Mouse (Mus musculus) forebrain, embryonic 12.5 days (tissue): ENCODE results near the gene Snrnp40. TPM values are rescaled to one million over a fixed set of nuclear protein-coding genes. Genes with fewer than 3 reads are reported as not detected.

ENCODE experiments used
- ATAC-seq: fragments of 200-750 bp; cut with Nextera tagmentation; 2 replicates; pipeline ENCODE4 v1.8.0; 2017; ENCODE audit warnings: moderate TSS enrichment; ENCODE audit not compliant: low FRiP score
- H3K27ac ChIP-seq: fragments of 300-500 bp; sonication (generic); 2 replicates; pipeline ENCODE4 v1.5.1; 2016; ENCODE audit warnings: mild to moderate bottlenecking
- H3K27me3 ChIP-seq: fragments of 300-500 bp; sonication (generic); 2 replicates; pipeline ENCODE4 v1.6.1; 2016; ENCODE audit warnings: mild to moderate bottlenecking
- H3K36me3 ChIP-seq: fragments of 300-500 bp; sonication (generic); replicated peaks from 2 replicates; pipeline ENCODE4 v1.6.1; 2016; ENCODE audit warnings: mild to moderate bottlenecking
- H3K4me1 ChIP-seq: fragments of 300-500 bp; sonication (generic); 2 replicates; pipeline ENCODE4 v1.6.1; 2016
- H3K4me2 ChIP-seq: fragments of 300-500 bp; sonication (generic); 2 replicates; pipeline ENCODE4 v1.6.1; 2016; ENCODE audit warnings: mild to moderate bottlenecking, moderate library complexity
- H3K4me3 ChIP-seq: fragments of 300-500 bp; sonication (generic); replicated peaks from 2 replicates; pipeline ENCODE4 v1.5.1; 2016; ENCODE audit warnings: mild to moderate bottlenecking
- H3K9ac ChIP-seq: fragments of 300-500 bp; sonication (generic); 2 replicates; pipeline ENCODE4 v1.6.1; 2016; ENCODE audit warnings: mild to moderate bottlenecking
- H3K9me3 ChIP-seq: fragments of 300-500 bp; sonication (generic); 2 replicates; pipeline ENCODE4 v1.6.1; 2016
- WGBS: fragments of 180-500 bp; shearing (Covaris S2); methylation state at CpG from one replicate; pipeline ENCODE4 v1.1.7; 2016; 5-methylcytosine and 5-hydroxymethylcytosine counted together
- polyA plus RNA-seq: library from polyadenylated mRNA; unstranded; fragments of >200 nt; fragmentation: Nextera tagmentation; extraction: Ambion mirVana; gene quantifications from 2 replicates; pipeline ENCODE4 v1.2.1, GENCODE M21; 2016

Snrnp40 gene
- polyA plus RNA-seq, 1 experiment from 2014 or later, result 203 TPM

DNA sequence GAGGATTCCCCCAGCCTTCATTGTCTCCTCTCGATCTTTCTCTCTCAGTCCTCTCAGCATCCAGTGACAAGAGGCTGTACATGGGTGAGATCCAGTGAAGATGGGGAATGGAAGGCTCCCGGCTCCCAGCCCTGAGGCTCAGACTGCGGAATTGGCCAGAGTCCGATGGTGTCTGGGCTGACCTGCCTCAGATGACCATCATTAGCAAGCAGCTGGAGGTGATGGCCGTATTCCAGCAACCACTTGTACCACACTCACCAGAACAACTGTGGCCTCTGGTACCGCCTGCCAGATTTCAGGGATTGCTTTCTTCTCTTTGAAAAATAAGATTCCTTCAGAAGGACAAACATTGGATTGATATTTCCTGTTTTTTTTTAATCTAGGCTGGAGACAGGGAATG, 29.6 kb downstream of the Snrnp40 start:
- WGBS, result 80% methylated on average over 6 of the region's 6 CpGs
- H3K9me3 ChIP-seq, result no peaks in the 10 kb centered on the region
- H3K27ac ChIP-seq, result peak overlapping the region; percentile 36; the same call in 1 of the 2 replicates
- H3K36me3 ChIP-seq, result peaks cover 58% of the 10 kb centered on the region
- H3K27me3 ChIP-seq, result no peaks in the 10 kb centered on the region
- 0 out of 2 replicates have a peak, but pooled peaks cover 3% of the 10 kb centered on the region for H3K4me1 ChIP-seq
- H3K4me2 ChIP-seq, result no peak overlapping the region
- no peak overlapping the region for H3K9ac ChIP-seq
- no peak for ATAC-seq
- no peak overlapping the region for H3K4me3 ChIP-seq

DNA sequence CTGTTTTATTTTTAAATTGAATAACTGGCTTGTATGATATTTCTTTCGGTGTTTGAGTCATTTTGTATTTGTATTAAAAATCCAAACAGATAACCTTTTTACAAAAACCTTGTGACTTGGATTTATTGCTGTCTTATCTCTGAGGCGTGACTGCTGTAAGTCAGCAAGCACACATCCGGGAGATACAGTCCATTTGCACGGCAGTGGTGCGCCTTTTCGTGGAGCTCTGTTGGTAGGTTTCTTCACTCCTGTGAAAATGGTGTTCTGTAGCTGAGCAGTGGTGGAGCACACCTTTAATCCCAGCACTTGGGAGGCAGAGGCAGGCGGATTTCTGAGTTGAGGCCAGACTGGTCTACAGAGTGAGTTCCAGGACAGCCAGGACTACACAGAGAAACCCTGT, 30.0 kb downstream of the Snrnp40 start:
- no peaks in the 10 kb centered on the region for H3K27me3 ChIP-seq
- no peaks in the 10 kb centered on the region for H3K9me3 ChIP-seq
- H3K9ac ChIP-seq, result no peak overlapping the region
- WGBS, result 94% methylated on average over 7 of the region's 7 CpGs
- H3K36me3 ChIP-seq, result peaks cover 54% of the 10 kb centered on the region
- H3K27ac ChIP-seq, result no peak overlapping the region
- 0 out of 2 replicates have a peak, but pooled peaks cover 3% of the 10 kb centered on the region for H3K4me1 ChIP-seq
- H3K4me3 ChIP-seq, result no peak overlapping the region
- ATAC-seq, result no peak
- H3K4me2 ChIP-seq, result no peak overlapping the region

DNA sequence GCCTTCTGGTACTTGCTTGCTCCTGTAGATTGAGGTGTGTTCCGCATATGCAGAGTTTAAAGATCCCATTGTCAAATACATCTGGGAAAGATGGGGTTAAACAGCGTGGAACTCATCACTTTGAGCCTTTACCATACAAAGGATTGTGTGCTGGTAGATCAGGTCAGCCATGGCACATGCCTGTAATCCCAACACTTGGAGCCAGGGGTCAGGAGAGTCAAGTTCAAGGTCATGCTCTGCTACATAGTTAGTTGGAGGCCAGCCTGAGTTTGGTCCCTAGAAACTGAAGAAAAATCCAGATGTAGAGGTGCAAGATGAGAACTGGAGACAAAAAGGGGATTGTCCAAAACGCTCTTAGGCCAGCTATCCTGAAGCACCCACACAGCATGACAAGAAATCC, 31.3 kb downstream of the Snrnp40 start:
- no peaks in the 10 kb centered on the region for H3K27me3 ChIP-seq
- H3K9ac ChIP-seq, result no peak overlapping the region
- no peak overlapping the region for H3K27ac ChIP-seq
- no peak overlapping the region for H3K4me2 ChIP-seq
- 0 out of 2 replicates have a peak, but pooled peaks cover 3% of the 10 kb centered on the region for H3K4me1 ChIP-seq
- H3K36me3 ChIP-seq, result peaks cover 44% of the 10 kb centered on the region
- ATAC-seq, result no peak
- no peaks in the 10 kb centered on the region for H3K9me3 ChIP-seq
- no peak overlapping the region for H3K4me3 ChIP-seq
- WGBS, result 66% methylated on average over 3 of the region's 3 CpGs

Other genes with a start within 250 kb of the Snrnp40 start
- gene Hcrtr1, start 220.8 kb upstream of the Snrnp40 start, polyA plus RNA-seq, result 0.10 TPM in 1 of 2 replicates, not detected in the other
- 4.1 and 4.6 TPM in 2 replicates for gene Tinagl1, start 185.0 kb upstream of the Snrnp40 start, polyA plus RNA-seq
- not detected in 2 replicates for gene Gm853, start 137.7 kb upstream of the Snrnp40 start, polyA plus RNA-seq
- gene Serinc2, start 80.9 kb upstream of the Snrnp40 start, polyA plus RNA-seq, result 88.9 and 95.5 TPM in 2 replicates
- gene Fabp3, start 51.5 kb upstream of the Snrnp40 start, polyA plus RNA-seq, result 18.8 and 22.3 TPM in 2 replicates
- gene Gm10570, start 51.5 kb upstream of the Snrnp40 start, polyA plus RNA-seq, result not detected in 2 replicates
- gene Zcchc17, start 189 bp upstream of the Snrnp40 start, polyA plus RNA-seq, result 74.2 and 78.4 TPM in 2 replicates
- gene Nkain1, start 214.0 kb downstream of the Snrnp40 start, polyA plus RNA-seq, result 7.0 and 11.0 TPM in 2 replicates